Mouse (Mus musculus) cerebral cortex, adult 2 months (tissue): ENCODE measurements around the gene Olfr417.

ENCODE experiments used
- whole genome bisulfite sequencing: fragments of 180-500 bp; shearing (Covaris S2); methylation state at CpG from one replicate; pipeline ENCODE4 v1.1.7; 2018; 5-methylcytosine and 5-hydroxymethylcytosine counted together

The Olfr417 gene

DNA sequence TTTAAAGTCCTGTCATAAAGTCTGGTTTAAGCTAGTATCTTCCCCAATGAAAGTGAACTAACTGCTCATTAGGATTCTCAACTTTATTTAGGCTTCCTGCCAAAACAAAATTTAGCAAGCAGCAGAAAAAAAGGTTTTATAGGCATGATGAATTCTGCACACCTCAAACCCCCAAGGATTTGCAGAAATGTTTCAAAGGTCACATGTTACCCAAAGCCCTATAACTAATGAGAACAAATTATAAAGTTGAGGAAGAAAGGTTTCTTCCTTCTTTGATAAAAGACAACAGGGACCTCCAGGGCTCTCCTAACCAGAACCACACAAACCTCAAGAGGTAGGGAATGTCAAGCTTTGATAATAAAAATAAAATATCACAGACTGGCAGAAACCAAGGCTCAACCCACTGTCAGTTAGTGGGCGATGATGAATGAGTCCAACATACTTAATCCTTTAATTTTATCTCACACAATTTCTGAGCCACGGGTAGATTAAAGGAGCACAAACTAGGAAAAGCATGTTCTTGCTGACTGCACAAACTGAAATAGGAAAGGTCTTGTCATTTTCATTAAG, at the start of gene Olfr417:
TSS of gene Olfr417 (plus strand) at position 241 of the 570 bp plus-strand sequence.
- 67% methylated on average over 2 of the region's 2 CpGs for WGBS

- 87% methylated on average over 2 of the region's 2 CpGs for WGBS
Observed at GRCm38 (mm10) chr1:174317308-174317707, 47.6 kb upstream of the Olfr417 start.

DNA sequence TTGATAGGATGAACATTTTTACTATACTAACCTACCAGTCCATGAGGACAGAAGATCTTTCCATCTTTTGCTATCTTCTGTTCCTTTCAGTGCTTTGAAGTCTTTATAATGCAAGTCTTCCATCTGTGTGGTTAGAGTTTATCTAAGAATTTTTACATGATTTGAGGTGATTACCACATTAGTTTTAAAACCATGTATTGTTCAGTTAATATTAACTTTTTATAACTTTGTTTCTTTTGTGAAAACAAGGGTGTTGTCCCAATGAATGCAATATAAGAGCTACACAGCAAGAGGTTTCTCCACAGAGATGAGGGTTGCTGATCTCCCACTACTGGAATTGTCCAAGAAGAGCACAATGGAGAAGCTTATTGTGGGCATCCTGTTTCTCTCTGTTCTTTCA, 34.7 kb upstream of the Olfr417 start, which contains the start of gene Mptx1:
TSS of gene Mptx1 (plus strand) at position 301 of the 400 bp plus-strand sequence.

DNA sequence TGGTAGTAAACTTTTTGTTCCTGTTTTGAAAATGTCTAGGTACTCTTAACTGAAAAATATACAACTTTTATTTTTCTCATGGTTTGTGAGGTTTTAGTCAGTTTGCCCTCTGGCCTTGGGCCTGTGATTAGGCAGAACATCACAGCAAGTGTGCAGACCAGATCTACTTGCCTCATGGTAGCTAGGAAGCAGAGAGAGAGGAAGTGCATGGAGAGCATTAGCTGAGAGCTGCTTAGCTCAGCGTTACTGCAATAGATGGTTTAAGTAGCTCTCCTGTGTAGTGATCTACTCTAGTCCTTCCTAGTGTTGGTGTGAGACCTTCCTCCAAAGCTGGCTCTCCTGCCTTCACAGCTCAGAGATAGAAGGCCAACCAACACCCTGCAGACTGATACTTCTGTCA, 11.3 kb upstream of the Olfr417 start:
- WGBS, result 89% methylated on average over 1 of the region's 1 CpGs

GRCm38 (mm10) chr1:174354640-174355039, 10.3 kb upstream of the Olfr417 start:
- 66% methylated on average over 5 of the region's 5 CpGs for WGBS

DNA sequence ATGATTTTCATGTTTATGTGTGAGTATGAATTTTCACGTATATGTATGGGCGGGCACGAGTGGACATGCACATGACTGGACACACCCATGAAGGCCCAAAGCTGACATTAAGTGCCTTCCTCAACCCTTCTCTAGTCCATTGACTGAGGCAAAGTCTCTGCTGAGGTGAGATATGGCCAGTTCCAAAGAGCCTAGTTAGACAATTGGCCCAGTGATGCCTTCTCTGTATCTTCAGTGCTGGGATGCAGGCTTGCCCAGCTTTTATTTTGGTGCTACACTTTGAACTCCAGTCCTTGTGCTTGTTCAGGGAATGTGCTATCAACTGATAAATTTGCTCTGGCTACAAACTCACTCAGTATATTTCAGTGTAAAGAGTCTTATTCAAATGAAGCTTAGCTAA, 8.9 kb downstream of the Olfr417 start:
- WGBS, result 91% methylated on average over 3 of the region's 3 CpGs

- 93% methylated on average over 2 of the region's 2 CpGs for WGBS
Observed at GRCm38 (mm10) chr1:174390746-174391145, 25.8 kb downstream of the Olfr417 start, which contains the start of gene Olfr248. TSS of gene Olfr248 (plus strand) at chr1:174391046.

GRCm38 (mm10) chr1:174422959-174423358, 58.0 kb downstream of the Olfr417 start:
- 89% methylated on average over 4 of the region's 4 CpGs for WGBS

DNA sequence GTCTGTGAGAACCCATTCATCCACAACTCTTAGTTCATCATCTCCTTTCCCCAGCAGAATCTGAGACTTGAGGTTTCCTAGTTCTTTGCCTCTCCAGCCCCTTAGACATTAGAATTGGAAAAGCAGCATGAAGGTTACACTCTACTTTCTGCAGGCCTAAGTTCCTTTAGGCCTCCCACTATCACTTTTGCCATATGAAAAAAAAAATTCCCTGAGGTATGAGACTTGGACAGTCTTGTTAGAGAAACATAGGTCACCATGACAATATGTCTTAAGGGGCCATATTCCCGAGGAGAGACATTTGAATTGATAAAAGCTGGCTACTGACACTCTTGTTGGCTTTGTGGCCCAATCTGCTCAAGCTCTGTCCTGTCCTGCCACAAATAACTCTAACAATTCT, 58.8 kb downstream of the Olfr417 start, which contains the start of gene Olfr414:
TSS of gene Olfr414 (plus strand) at position 301 of the 400 bp plus-strand sequence.
- WGBS, result 69% methylated on average over 1 of the region's 1 CpGs
